Mouse (Mus musculus) bone marrow macrophage, adult 2 months (primary cell): ENCODE data around the gene Garnl3.

ENCODE experiments used
- CTCF ChIP-seq: IDR thresholded peaks from 2 replicates; pipeline ENCODE4 v1.5.1; 2012; ENCODE audit warnings: low read depth, mild to moderate bottlenecking, low read length, moderate library complexity
- POLR2A ChIP-seq: IDR thresholded peaks from 2 replicates; pipeline ENCODE4 v1.6.1; 2012; ENCODE audit warnings: mild to moderate bottlenecking, low read depth, low read length, borderline replicate concordance

DNA sequence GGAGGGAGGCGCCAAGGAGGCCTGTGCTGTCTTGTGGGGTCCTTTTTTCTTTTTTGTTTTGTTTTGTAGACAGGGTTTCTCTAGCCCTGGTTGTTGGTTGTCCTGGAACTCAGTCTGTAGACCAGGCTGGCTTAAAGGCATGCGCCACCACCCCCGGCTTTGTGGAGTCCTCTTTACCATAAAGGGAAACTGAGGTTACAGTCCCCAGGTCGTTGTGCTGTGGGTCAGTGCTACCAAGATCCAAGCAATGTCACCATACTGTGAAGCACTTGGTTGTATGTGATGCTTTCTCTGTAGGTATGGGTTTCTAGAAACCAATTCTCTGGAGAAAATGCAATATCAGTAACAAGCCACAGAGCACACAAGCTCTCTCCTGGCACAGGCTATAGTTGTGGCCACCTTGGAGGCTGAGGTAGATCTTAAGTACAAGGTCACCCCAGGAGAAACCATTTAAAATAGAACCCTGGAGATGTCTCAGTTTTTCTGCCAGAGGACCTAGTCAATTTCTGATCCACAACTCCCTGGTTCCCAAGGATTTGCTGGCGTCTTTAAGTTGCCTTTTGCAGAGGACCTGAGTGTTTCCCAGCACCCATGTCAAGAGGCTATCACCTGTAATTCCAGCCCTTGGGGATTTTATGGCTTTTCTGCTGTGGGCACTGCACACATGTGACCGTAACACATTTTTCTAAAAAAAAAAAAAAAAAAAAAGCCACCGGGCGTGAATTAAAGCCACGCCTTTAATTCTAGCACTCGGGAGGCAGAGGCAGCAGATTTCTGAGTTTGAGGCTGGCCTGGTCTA, 166.6 kb downstream of the Garnl3 start:
- no peak for TF ChIP-seq POLR2A
- TF ChIP-seq CTCF: no peak
